Mouse (Mus musculus) kidney, embryonic 15.5 days (tissue): ENCODE measurements around the gene Psen2. TPM values are rescaled to one million over a fixed set of nuclear protein-coding genes. Genes with fewer than 3 reads are reported as not detected.

Experiments
- ATAC-seq: fragments of 200-750 bp; cut with Nextera tagmentation; replicated peaks from 2 replicates; pipeline ENCODE4 v1.8.0; 2017; ENCODE audit warnings: moderate TSS enrichment; ENCODE audit not compliant: low FRiP score
- H3K27ac ChIP-seq: fragments of 300-500 bp; sonication (generic); 2 replicates; pipeline ENCODE4 v1.5.1; 2015; ENCODE audit warnings: mild to moderate bottlenecking, inconsistent platforms
- H3K27me3 ChIP-seq: fragments of 300-500 bp; sonication (generic); 2 replicates; pipeline ENCODE4 v1.6.1; 2015; ENCODE audit warnings: inconsistent platforms
- H3K36me3 ChIP-seq: fragments of 300-500 bp; sonication (generic); 2 replicates; pipeline ENCODE4 v1.6.1; 2015; ENCODE audit warnings: inconsistent platforms
- H3K4me1 ChIP-seq: fragments of 300-500 bp; sonication (generic); 2 replicates; pipeline ENCODE4 v1.6.1; 2015; ENCODE audit warnings: inconsistent platforms
- H3K4me2 ChIP-seq: fragments of 300-500 bp; sonication (generic); 2 replicates; pipeline ENCODE4 v1.6.1; 2015; ENCODE audit warnings: moderate library complexity, mild to moderate bottlenecking, inconsistent platforms
- H3K4me3 ChIP-seq: fragments of 300-500 bp; sonication (generic); replicated peaks from 2 replicates; pipeline ENCODE4 v1.5.1; 2015; ENCODE audit warnings: mild to moderate bottlenecking, inconsistent platforms
- H3K9ac ChIP-seq: fragments of 300-500 bp; sonication (generic); 2 replicates; pipeline ENCODE4 v1.6.1; 2015; ENCODE audit warnings: mild to moderate bottlenecking, inconsistent platforms
- H3K9me3 ChIP-seq: fragments of 300-500 bp; sonication (generic); replicated peaks from 2 replicates; pipeline ENCODE4 v1.6.1; 2016; ENCODE audit warnings: inconsistent platforms
- WGBS: fragments of 180-500 bp; shearing (Covaris S2); methylation state at CpG from one replicate; pipeline ENCODE4 v1.1.7; 2015; ENCODE audit warnings: mixed read lengths; 5-methylcytosine and 5-hydroxymethylcytosine counted together
- polyA plus RNA-seq: library from polyadenylated mRNA; unstranded; fragments of >200 nt; fragmentation: Nextera tagmentation; extraction: Ambion mirVana; gene quantifications from 2 replicates; pipeline ENCODE4 v1.2.1, GENCODE M21; 2015

The Psen2 gene
- polyA plus RNA-seq, 1 experiment from 2014 or later: 18.7 TPM

GRCm38 (mm10) chr1:180210781-180211271 lies 52.4 kb downstream of the Psen2 start:
- Histone ChIP-seq H3K27ac (no peak overlapping the region), H3K36me3 (no peaks in the 10 kb centered on the region), H3K9ac (no peak overlapping the region), H3K9me3 (no peaks in the 10 kb centered on the region), H3K27me3 (no peaks in the 10 kb centered on the region), H3K4me3 (no peak overlapping the region), H3K4me2 (no peak overlapping the region), H3K4me1 (0 out of 2 replicates have a peak, but pooled peaks cover 3% of the 10 kb centered on the region)
- 81% methylated on average over 9 of the region's 9 CpGs for WGBS
- ATAC-seq: no peak

- H3K9ac ChIP-seq: no peak overlapping the region
- H3K9me3 ChIP-seq: no peaks in the 10 kb centered on the region
- no peak for ATAC-seq
- no peaks in the 10 kb centered on the region for H3K36me3 ChIP-seq
- H3K27ac ChIP-seq: no peak overlapping the region
- H3K27me3 ChIP-seq: no peaks in the 10 kb centered on the region
- 0 out of 2 replicates have a peak, but pooled peaks cover 3% of the 10 kb centered on the region for H3K4me1 ChIP-seq
- WGBS: 78% methylated on average over 4 of the region's 4 CpGs
- no peak overlapping the region for H3K4me2 ChIP-seq
- no peak overlapping the region for H3K4me3 ChIP-seq
These were observed 53.2 kb downstream of the Psen2 start for GRCm38 (mm10) chr1:180210031-180210432.

- no peak for ATAC-seq
- H3K36me3 ChIP-seq: no peaks in the 10 kb centered on the region
- H3K4me3 ChIP-seq: no peak overlapping the region
- WGBS: 80% methylated on average over 3 of the region's 3 CpGs
- H3K27me3 ChIP-seq: no peaks in the 10 kb centered on the region
- H3K9me3 ChIP-seq: peaks cover 3% of the 10 kb centered on the region; the same call in 1 of the 2 replicates
- H3K4me2 ChIP-seq: no peak overlapping the region
- H3K4me1 ChIP-seq: 0 out of 2 replicates have a peak, but pooled peaks cover 3% of the 10 kb centered on the region
- no peak overlapping the region for H3K9ac ChIP-seq
- no peak overlapping the region for H3K27ac ChIP-seq
These were observed 54.9 kb downstream of the Psen2 start for GRCm38 (mm10) chr1:180208370-180208769.

GRCm38 (mm10) chr1:180200722-180201121 lies 62.5 kb downstream of the Psen2 start:
- no peaks in the 10 kb centered on the region for H3K36me3 ChIP-seq
- 58% methylated on average over 5 of the region's 5 CpGs for WGBS
- no peak overlapping the region for H3K9ac ChIP-seq
- H3K4me1 ChIP-seq: peaks cover 6% of the 10 kb centered on the region
- no peak overlapping the region for H3K4me2 ChIP-seq
- no peak for ATAC-seq
- no peak overlapping the region for H3K27ac ChIP-seq
- no peaks in the 10 kb centered on the region for H3K27me3 ChIP-seq
- H3K4me3 ChIP-seq: no peak overlapping the region
- H3K9me3 ChIP-seq: peaks cover 3% of the 10 kb centered on the region; the same call in 1 of the 2 replicates

- no peaks in the 10 kb centered on the region for H3K36me3 ChIP-seq
- WGBS: 50% methylated on average over 4 of the region's 4 CpGs
- no peak overlapping the region for H3K27ac ChIP-seq
- peaks cover 15% of the 10 kb centered on the region for H3K4me1 ChIP-seq
- no peaks in the 10 kb centered on the region for H3K27me3 ChIP-seq
- ATAC-seq: no peak
- no peak overlapping the region for H3K4me3 ChIP-seq
- H3K9me3 ChIP-seq: peaks cover 3% of the 10 kb centered on the region; the same call in 1 of the 2 replicates
- no peak overlapping the region for H3K4me2 ChIP-seq
- no peak overlapping the region for H3K9ac ChIP-seq
These were observed 63.6 kb downstream of the Psen2 start for GRCm38 (mm10) chr1:180199715-180200050.

- no peak within 1 kb of the TSS for H3K4me2 ChIP-seq
- no peak within 1 kb of the TSS for H3K9ac ChIP-seq
- 58% methylated on average over 4 of the region's 4 CpGs for WGBS
These were observed 64.1 kb downstream of the Psen2 start, which contains the start of gene Coq8a for GRCm38 (mm10) chr1:180198959-180199714. Coq8a (minus strand) TSS chr1:180199602.

GRCm38 (mm10) chr1:180197956-180198355 lies 65.3 kb downstream of the Psen2 start:
- no peak overlapping the region for H3K27ac ChIP-seq
- no peak overlapping the region for H3K4me3 ChIP-seq
- ATAC-seq: no peak
- H3K36me3 ChIP-seq: no peaks in the 10 kb centered on the region
- WGBS: 77% methylated on average over 3 of the region's 3 CpGs
- no peak overlapping the region for H3K9ac ChIP-seq
- 0 out of 2 replicates have a peak, but pooled peaks cover 4% of the 10 kb centered on the region for H3K27me3 ChIP-seq
- peaks cover 17% of the 10 kb centered on the region for H3K4me1 ChIP-seq
- no peak overlapping the region for H3K4me2 ChIP-seq
- H3K9me3 ChIP-seq: no peaks in the 10 kb centered on the region

More at GRCm38 (mm10) chr1:180198959-180199714, 64.1 kb downstream of the Psen2 start, which contains the start of gene Coq8a:
- Histone ChIP-seq H3K27me3 (0 out of 2 replicates have a peak, but pooled peaks cover 2% of the 10 kb centered on the region), H3K4me1 (peaks cover 17% of the 10 kb centered on the region), H3K9me3 (no peaks in the 10 kb centered on the region), H3K36me3 (no peaks in the 10 kb centered on the region), H3K27ac (no peak within 1 kb of the TSS), H3K4me3 (no peak within 1 kb of the TSS)
- ATAC-seq: no peak

- Histone ChIP-seq H3K27ac (no peak overlapping the region), H3K27me3 (0 out of 2 replicates have a peak, but pooled peaks cover 4% of the 10 kb centered on the region), H3K4me1 (peaks cover 18% of the 10 kb centered on the region), H3K4me2 (peak overlapping the region; percentile 97), H3K4me3 (peak overlapping the region; percentile 71), H3K9me3 (no peaks in the 10 kb centered on the region), H3K36me3 (no peaks in the 10 kb centered on the region), H3K9ac (0 out of 2 replicates have a peak overlapping the region, but pooled peaks have one; percentile 9)
- WGBS: 92% methylated on average over 9 of the region's 9 CpGs
- no peak for ATAC-seq
These were observed 66.7 kb downstream of the Psen2 start for GRCm38 (mm10) chr1:180196508-180196907.

- H3K9me3 ChIP-seq: no peaks in the 10 kb centered on the region
- peak overlapping the region; percentile 71 for H3K4me3 ChIP-seq
- H3K27ac ChIP-seq: peak overlapping the region; percentile 54
- 0 out of 2 replicates have a peak, but pooled peaks cover 4% of the 10 kb centered on the region for H3K27me3 ChIP-seq
- H3K9ac ChIP-seq: peak overlapping the region; percentile 59
- H3K4me1 ChIP-seq: peaks cover 22% of the 10 kb centered on the region
- peak overlapping the region; percentile 97 for H3K4me2 ChIP-seq
- WGBS: 1% methylated on average over 57 of the region's 57 CpGs
- peak; percentile 99 for ATAC-seq
- no peaks in the 10 kb centered on the region for H3K36me3 ChIP-seq
These were observed 67.4 kb downstream of the Psen2 start for GRCm38 (mm10) chr1:180195703-180196381.

GRCm38 (mm10) chr1:180194781-180195471 lies 68.3 kb downstream of the Psen2 start:
- H3K27me3 ChIP-seq: 0 out of 2 replicates have a peak, but pooled peaks cover 4% of the 10 kb centered on the region
- H3K4me1 ChIP-seq: peaks cover 22% of the 10 kb centered on the region
- H3K36me3 ChIP-seq: no peaks in the 10 kb centered on the region
- WGBS: 24% methylated on average over 9 of the region's 9 CpGs
- peak overlapping the region; percentile 59 for H3K9ac ChIP-seq
- ATAC-seq: peak; percentile 81
- H3K4me3 ChIP-seq: peak overlapping the region; percentile 71
- peak overlapping the region; percentile 54; the same call in 1 of the 2 replicates for H3K27ac ChIP-seq
- peak overlapping the region; percentile 97 for H3K4me2 ChIP-seq
- no peaks in the 10 kb centered on the region for H3K9me3 ChIP-seq

GRCm38 (mm10) chr1:180194048-180194447 lies 69.2 kb downstream of the Psen2 start:
- Histone ChIP-seq H3K36me3 (no peaks in the 10 kb centered on the region), H3K4me3 (no peak overlapping the region), H3K9ac (no peak overlapping the region), H3K4me1 (peaks cover 22% of the 10 kb centered on the region), H3K4me2 (no peak overlapping the region), H3K27me3 (0 out of 2 replicates have a peak, but pooled peaks cover 4% of the 10 kb centered on the region), H3K27ac (no peak overlapping the region), H3K9me3 (no peaks in the 10 kb centered on the region)
- ATAC-seq: no peak
- WGBS: 88% methylated on average over 9 of the region's 9 CpGs
